Mouse (Mus musculus) heart, embryonic 13.5 days (tissue): Measurements from ENCODE around the gene Banf1. TPM values are rescaled to one million over a fixed set of nuclear protein-coding genes. Genes with fewer than 3 reads are reported as not detected.

Experiments used
- polyA plus RNA-seq: library from polyadenylated mRNA; unstranded; fragments of >200 nt; fragmentation: Nextera tagmentation; extraction: Ambion mirVana; gene quantifications from 2 replicates; pipeline ENCODE4 v1.2.1, GENCODE M21; 2015

Gene Banf1
- polyA plus RNA-seq, 1 experiment from 2014 or later = 399 TPM

Other genes with a start within 250 kb of the Banf1 start
- 18.4 and 22.3 TPM in 2 replicates for gene Klc2, start 248.6 kb downstream of the Banf1 start, polyA plus RNA-seq
- gene Pacs1, start 94.0 kb downstream of the Banf1 start, polyA plus RNA-seq = 17.7 and 18.6 TPM in 2 replicates
- gene Sf3b2, start 71.7 kb downstream of the Banf1 start, polyA plus RNA-seq = 210 and 227 TPM in 2 replicates
- 4.5 and 5.9 TPM in 2 replicates for gene Gal3st3, start 68.8 kb downstream of the Banf1 start, polyA plus RNA-seq
- gene Catsper1, start 31.4 kb downstream of the Banf1 start, polyA plus RNA-seq = not detected in 2 replicates
- gene Cst6, start 17.6 kb downstream of the Banf1 start, polyA plus RNA-seq = 0.28 and 0.73 TPM in 2 replicates
- gene Eif1ad, start 427 bp downstream of the Banf1 start, polyA plus RNA-seq = 40.5 and 43.7 TPM in 2 replicates
- gene Sart1, start 21.5 kb upstream of the Banf1 start, polyA plus RNA-seq = 40.7 and 41.9 TPM in 2 replicates
- gene Tsga10ip, start 35.4 kb upstream of the Banf1 start, polyA plus RNA-seq = 1.6 and 2.2 TPM in 2 replicates
- 190 and 213 TPM in 2 replicates for gene Drap1, start 57.8 kb upstream of the Banf1 start, polyA plus RNA-seq
- 38.3 and 40.9 TPM in 2 replicates for gene AI837181, start 58.0 kb upstream of the Banf1 start, polyA plus RNA-seq
- gene Fosl1, start 80.4 kb upstream of the Banf1 start, polyA plus RNA-seq = not detected in 2 replicates
- gene Ccdc85b, start 90.7 kb upstream of the Banf1 start, polyA plus RNA-seq = 7.6 and 8.1 TPM in 2 replicates
- gene Fibp, start 93.4 kb upstream of the Banf1 start, polyA plus RNA-seq = 87.4 and 93.1 TPM in 2 replicates
- 0.56 and 1.7 TPM in 2 replicates for gene Ctsw, start 101.3 kb upstream of the Banf1 start, polyA plus RNA-seq
- 74.0 and 80.7 TPM in 2 replicates for gene Efemp2, start 106.8 kb upstream of the Banf1 start, polyA plus RNA-seq
- gene Mus81, start 121.2 kb upstream of the Banf1 start, polyA plus RNA-seq = 36.8 and 38.9 TPM in 2 replicates
- 1,825 and 1,925 TPM in 2 replicates for gene Cfl1, start 123.3 kb upstream of the Banf1 start, polyA plus RNA-seq
- not detected in 2 replicates for gene 1700020D05Rik, start 136.6 kb upstream of the Banf1 start, polyA plus RNA-seq
- 13.5 and 14.8 TPM in 2 replicates for gene Snx32, start 143.4 kb upstream of the Banf1 start, polyA plus RNA-seq
- 0.07 and 0.13 TPM in 2 replicates for gene Ovol1, start 193.5 kb upstream of the Banf1 start, polyA plus RNA-seq
- gene Ap5b1, start 200.9 kb upstream of the Banf1 start, polyA plus RNA-seq = 2.2 and 2.7 TPM in 2 replicates
- gene Rnaseh2c, start 234.7 kb upstream of the Banf1 start, polyA plus RNA-seq = 109 and 113 TPM in 2 replicates
- 31.0 and 31.5 TPM in 2 replicates for gene Kat5, start 243.1 kb upstream of the Banf1 start, polyA plus RNA-seq